Mouse (Mus musculus) bone marrow macrophage, adult 2 months (primary cell): ENCODE measurements around the gene Nprl3.

Experiments used
- CTCF ChIP-seq: IDR thresholded peaks from 2 replicates; pipeline ENCODE4 v1.5.1; 2012; ENCODE audit warnings: low read depth, mild to moderate bottlenecking, low read length, moderate library complexity
- POLR2A ChIP-seq: IDR thresholded peaks from 2 replicates; pipeline ENCODE4 v1.6.1; 2012; ENCODE audit warnings: mild to moderate bottlenecking, low read depth, low read length, borderline replicate concordance

DNA sequence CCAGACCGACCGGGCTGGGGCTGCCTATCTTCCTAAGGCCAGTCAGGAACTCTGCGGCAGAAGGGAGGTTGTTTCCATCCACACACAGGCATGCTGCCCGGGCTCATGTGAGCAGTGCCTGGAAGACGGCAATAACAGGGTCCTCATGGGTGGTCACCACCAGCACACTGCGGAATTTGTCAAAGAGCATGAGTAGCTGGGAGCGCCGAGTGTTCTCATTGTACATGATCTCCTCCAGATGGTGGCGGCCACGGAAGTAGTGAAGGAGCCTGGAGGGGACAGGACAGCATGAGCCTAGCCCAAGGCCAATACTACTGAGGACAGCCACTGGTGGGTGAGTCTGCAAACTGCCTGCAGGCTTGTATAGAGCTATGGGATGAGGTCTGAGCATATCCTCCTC lies 34.7 kb downstream of the Nprl3 start:
- no peak for TF ChIP-seq POLR2A
- TF ChIP-seq CTCF = no peak
